Mouse (Mus musculus) embryo, embryonic 10.5 days (tissue): Measurements from ENCODE around the gene Unc45a.

Source experiments
- DNase-seq: peaks from one replicate; pipeline ENCODE4 v3.0.0-alpha.2; 2015; ENCODE audit warnings: low spot score

Unc45a gene

GRCm38 (mm10) chr7:80340793-80341192 is at the start of gene Unc45a:
Gene Unc45a (minus strand): TSS chr7:80341005.
- peak; percentile 86 for DNase-seq

DNA sequence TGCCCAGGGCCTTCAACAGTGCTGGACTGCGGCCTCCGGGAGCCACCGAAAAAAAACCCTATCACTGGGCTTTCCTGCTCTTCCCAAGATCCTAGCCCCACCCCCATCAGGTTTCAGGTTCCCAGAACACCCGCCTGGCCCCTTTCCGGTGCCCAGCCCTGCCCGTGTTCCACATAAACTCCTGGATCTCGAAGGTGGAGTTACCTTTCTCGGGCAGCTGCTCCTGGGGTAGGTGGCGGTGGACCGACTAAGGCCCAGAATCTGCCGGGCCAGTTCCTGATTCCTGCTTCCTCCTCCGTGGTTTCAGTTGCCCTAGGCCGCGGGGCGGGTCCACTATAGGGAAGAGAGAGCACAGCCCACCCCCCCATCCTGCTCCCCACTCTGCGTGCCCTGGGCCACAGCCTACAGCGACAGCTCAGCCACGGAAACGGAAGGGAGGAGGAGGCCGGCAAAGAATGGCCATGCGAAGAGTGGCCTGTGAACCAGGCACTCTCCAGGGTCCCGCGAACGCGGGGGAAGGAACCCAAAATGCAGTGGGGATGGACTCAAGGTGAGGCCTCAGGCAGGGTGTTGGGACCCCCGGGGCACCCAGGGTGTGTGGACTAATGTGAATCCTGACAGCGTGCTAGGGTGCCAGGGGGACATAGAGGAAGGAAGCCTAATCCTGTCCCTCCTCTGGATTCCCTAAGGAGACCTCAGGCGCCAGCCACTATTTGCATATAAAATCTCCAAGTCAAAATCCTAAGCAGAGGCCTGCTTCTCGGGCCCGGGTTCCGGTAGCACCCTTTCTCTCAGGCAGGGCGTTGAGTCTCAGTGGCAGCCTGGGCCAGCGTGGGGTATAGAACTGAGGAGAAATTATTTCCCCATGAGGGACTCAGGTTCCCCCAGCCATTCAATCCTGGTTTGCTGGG is 47.1 kb upstream of the Unc45a start, which contains the start of gene Fes:
Fes (minus strand) TSS at position 314 of the 911 bp plus-strand sequence.
- peak; percentile 70 for DNase-seq

GRCm38 (mm10) chr7:80387033-80387632 is 46.3 kb upstream of the Unc45a start:
- DNase-seq, result peak; percentile 36

DNA sequence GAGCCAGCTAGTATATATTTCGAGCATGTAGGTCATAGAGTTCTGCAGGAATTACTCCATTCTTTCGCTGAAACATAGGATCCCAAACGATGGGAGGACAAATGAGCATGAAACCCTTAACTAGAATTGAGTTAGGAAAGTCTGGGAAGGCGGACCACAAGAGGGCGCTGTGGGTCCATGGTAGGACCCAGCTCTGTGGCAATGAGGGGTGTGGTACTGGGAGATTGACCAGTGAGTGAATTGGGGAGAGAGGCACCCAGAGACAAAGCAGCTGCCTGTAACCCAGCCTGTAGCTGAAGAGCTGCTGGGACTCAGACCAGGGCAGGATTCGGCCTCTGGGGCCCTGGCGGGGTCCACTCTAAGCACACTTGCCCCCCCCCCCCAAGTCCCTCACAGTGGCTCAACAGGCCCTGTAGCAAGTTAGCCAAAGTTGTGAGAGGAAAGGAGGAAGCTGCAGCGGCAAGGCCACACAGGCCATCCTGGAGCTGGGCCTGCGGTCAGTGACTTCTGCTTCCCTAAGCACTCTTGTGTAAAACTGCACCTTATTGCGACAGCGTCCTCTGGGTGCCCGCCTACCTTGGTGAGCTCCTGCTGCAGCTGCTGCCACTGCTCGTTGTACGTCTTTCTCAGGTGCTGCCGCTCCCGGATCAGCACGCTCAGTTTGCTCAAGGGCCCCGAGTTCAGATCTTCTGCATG is 45.6 kb upstream of the Unc45a start:
- DNase-seq, result peak; percentile 95

DNA sequence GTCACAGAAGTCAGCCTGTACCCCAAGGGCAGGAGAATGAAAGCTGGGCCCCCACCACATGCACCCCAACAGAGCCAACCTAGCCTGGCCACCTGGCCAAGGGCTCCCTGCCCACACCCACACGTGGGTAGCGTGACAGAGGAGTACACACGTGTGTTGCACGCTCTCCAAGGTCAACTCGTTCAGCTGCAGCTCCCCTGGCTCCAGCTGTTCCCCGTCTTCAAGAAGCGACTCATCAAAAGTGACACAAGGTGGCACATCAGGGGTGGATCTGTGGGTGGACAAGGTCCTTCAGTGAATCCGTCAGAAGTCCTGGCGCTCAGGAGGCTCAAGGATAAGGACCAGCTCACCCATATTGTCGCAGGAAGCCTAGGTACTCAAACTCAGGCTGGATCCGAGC is 42.1 kb upstream of the Unc45a start:
- DNase-seq, result no peak

DNA sequence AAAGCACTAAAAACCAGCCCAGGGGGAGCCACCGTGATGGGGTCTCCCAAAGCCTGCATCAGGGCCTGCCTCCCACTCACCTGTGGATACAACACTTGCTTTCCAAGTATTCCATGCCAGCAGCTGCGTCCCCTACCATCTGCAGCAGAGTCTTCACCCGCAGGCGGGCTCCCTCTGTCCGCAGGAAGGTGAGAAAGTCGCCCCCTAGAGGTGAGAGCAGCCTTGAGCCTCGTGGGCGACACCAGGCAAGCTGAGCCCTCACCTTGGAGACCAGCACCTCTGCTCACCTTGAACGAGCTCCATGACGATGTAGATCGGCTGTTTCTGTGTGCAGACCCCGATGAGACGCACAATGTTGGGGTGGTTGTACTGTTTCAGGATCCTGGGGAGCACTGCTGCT is 38.7 kb upstream of the Unc45a start:
- DNase-seq, result peak; percentile 51

- peak; percentile 76 for DNase-seq
Observed at GRCm38 (mm10) chr7:80377471-80377870, 36.7 kb upstream of the Unc45a start.

GRCm38 (mm10) chr7:80376192-80376591 is 35.4 kb upstream of the Unc45a start:
- no peak for DNase-seq

DNA sequence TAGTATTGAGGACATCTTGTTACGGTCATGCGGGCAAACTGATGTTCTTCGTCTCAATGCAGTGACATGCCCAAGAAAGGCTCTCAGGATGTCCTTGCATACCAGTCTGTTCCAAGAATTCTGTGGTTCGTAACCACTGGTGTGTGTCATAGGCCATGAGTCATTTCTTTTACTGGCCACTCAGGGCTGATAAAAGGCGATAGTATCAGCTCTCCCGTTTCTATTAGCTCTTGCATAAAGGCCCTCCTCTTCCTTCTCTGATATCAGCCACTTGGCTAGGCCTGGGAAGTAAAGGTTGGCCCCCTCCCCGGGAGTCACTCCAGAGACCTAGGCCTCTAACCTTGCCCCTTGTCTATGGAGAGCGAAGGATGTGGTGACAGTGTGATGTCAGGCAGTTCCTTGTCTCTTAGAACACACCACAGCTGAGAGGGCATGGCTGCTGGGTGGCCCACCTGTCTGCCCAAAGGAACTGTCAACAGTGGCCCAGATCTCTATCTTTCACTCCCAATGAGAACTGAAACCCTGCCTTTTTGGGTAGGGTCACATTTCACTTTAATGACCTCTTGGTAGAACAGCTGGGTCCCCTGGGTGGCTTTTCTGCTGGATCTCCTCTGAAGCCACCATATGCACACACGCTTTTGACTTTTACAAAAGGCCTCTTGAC is 34.7 kb upstream of the Unc45a start:
- DNase-seq, result no peak

DNA sequence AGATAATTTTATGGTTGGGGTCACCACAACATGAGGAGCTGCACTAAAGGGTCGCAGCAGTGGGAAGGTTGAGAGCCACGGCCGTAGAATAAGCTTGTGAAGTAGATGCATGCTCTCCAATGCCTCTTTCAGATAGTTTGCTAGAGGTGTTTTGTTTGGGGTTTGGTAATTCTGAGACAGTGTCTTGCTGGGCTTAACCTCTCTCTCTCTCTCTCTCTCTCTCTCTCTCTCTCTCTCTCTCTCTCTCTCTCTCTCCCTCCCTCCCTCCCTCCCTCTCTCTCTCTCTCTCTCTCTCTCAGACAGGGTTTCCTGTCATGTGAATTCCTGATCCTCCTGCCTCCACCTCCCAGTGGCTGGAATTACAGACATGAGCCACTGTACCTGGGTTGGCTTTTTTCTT is 33.9 kb upstream of the Unc45a start:
- no peak for DNase-seq

DNA sequence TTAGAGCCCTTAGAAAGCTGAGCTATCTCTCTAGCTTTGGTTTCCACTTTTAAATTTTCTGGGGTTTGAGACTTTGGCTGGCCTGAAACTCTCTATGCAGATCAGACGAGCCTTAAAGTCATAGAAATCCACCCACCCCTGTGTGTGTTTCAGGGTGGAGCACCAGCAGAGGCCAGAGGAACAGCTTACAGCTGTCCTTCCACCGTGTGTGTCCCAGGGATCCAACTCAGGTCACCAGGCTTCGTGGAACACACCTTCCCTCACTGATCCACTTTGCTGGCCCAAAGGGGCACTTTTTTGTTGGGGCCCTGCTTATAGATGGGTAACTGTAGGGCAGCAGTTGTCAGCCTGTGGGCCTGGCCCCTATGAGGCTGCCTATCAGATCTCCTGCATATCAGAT is 33.5 kb upstream of the Unc45a start:
- no peak for DNase-seq

DNA sequence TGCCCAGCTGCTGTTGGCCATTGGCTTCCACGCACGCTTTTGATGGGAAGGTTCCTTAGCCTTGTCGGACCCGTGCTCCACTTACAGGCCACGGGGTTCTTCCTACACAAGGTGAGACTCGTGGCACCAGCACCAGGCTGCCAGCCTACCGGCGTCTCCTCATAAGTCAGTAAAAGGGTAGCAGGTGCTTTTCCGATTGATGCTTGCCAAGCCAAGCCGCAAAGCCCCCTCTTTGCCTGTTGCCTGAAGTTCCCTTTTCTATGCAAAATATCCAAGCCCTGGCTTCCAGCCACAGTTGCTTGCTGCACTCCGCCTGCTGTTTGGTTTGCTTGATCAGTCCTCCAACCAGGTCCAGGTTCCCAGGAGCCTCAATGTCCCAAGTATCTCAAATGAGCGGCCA is 33.0 kb upstream of the Unc45a start:
- DNase-seq, result no peak

- no peak for DNase-seq
Observed at GRCm38 (mm10) chr7:80373352-80373751, 32.5 kb upstream of the Unc45a start.

GRCm38 (mm10) chr7:80372667-80373066 is 31.9 kb upstream of the Unc45a start:
- DNase-seq, result no peak

DNA sequence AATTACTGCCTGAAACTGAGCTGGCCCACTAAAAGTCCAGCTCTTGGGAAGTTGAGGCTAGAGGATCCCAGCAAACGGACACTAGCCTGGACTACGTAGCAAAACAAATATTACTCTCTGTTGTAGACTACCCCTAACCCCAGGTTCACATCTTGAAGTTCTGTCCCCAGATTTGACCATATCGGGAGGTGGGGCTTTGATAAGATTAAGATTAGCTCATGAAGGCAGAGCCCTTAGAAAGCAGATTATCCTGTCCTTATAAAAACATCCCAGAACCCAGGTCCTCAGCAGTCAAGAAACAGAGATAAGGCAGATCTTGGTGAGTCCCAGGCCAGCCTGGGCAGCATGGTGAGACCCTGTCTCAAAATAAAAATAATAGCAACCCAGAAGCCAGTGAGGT is 31.4 kb upstream of the Unc45a start:
- DNase-seq, result no peak

GRCm38 (mm10) chr7:80371041-80371751 is 30.4 kb upstream of the Unc45a start, which contains the start of gene Man2a2:
Gene Man2a2 (minus strand): TSS chr7:80371375.
- peak; percentile 82 for DNase-seq

DNA sequence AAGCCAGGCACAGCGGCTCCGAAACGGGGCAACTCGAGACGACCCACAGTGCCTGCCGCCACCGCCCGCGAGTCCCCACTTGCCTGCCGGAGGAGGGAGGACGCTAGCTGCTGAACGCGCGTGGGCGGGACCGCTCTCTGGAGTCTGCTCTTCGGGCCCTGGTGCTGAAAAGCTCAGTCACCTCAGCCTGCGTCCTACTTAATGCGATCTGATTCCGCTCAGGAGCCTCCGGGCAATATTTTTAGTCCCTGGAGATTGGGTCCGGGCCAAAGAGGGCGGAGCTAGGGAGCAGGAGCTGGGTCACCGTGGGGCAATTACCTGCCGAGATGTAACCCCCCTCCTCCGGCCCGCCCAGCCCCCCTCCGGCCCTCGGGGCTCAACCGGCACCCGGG is 29.8 kb upstream of the Unc45a start:
- DNase-seq, result peak; percentile 71

DNA sequence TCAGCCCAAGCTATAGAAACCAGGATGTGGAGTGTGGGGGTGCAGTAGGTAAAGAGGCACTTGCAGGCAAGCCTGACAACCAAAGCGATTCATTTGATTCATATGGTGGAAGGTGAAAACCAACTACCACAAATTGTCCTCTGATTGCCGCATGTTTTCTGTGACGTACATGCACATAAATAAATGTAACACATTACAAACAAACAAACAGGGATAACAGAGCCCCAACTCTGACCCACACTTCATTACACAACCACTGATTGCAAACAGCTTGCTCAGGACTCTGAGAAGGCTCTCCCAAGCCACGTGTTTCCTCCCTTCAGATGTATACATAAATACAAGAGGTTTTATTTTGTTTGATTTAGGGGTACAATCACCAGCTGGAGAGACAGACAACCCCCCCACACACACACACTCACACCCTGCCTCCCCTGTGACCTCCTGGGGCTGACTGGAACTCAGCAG is 29.2 kb upstream of the Unc45a start:
- no peak for DNase-seq

GRCm38 (mm10) chr7:80369461-80369860 is 28.7 kb upstream of the Unc45a start:
- no peak for DNase-seq

- no peak for DNase-seq
Observed at GRCm38 (mm10) chr7:80368635-80369421, 28.0 kb upstream of the Unc45a start.

- DNase-seq, result no peak
Observed at GRCm38 (mm10) chr7:80368009-80368408, 27.2 kb upstream of the Unc45a start.
